Mouse (Mus musculus) erythroid progenitor cell, adult 5-6 weeks (primary cell): ENCODE data around the gene Acta2. TPM values are rescaled to one million over a fixed set of nuclear protein-coding genes. Genes with fewer than 3 reads are reported as not detected.

Experiments used
- ATAC-seq: replicated peaks from 2 replicates; pipeline ENCODE4 v1.8.0; 2016; ENCODE audit warnings: moderate number of reproducible peaks, mild to moderate bottlenecking, moderate TSS enrichment, inconsistent platforms; ENCODE audit not compliant: poor library complexity, low FRiP score, severe bottlenecking
- total RNA-seq, 2 experiments: library from RNA; stranded (forward) in 1 of 2; stranded (reverse) in 1 of 2; fragments of 150-400 nt in 1 of 2; fragments of 186-747, 209-891 nt in 1 of 2; gene quantifications; 2 replicates each; pipeline versions ENCODE4 v1.2.3 to v1.2.4; 2015 to 2017; ENCODE audit warnings: low replicate concordance in 2 of 2

Acta2 gene
- total RNA-seq, 2 experiments from 2014 or later, result not detected

DNA sequence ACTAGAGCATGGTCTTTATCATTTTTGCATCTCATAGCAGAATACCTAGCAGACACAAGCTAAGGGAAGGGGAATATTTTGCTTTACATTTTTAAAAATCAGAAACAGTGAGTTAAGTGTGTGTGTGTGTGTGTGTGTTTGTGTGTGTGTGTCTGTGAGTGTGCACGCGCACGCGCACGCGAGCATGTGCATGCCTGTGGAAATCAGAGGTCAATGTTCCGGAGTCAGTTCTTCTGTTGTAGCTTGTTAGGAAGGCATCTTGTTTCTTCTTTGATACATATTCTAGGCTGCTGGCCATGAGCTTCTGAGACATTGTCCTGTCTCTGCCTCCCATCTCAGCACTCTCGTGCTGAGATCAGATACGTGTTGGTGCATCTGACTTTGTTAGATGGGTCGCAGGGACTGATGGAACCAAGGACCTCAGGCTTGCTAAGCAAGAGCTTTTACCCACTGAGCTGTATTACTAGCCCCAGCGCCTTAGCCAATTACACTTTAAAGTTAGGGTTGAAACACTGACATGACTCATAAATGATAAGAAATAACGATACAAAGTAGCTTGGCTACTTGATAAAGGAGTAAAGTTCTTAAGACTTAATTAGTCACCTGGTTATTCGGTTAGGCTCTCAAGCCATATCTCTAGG, 15.6 kb upstream of the Acta2 start:
- no peak for ATAC-seq

DNA sequence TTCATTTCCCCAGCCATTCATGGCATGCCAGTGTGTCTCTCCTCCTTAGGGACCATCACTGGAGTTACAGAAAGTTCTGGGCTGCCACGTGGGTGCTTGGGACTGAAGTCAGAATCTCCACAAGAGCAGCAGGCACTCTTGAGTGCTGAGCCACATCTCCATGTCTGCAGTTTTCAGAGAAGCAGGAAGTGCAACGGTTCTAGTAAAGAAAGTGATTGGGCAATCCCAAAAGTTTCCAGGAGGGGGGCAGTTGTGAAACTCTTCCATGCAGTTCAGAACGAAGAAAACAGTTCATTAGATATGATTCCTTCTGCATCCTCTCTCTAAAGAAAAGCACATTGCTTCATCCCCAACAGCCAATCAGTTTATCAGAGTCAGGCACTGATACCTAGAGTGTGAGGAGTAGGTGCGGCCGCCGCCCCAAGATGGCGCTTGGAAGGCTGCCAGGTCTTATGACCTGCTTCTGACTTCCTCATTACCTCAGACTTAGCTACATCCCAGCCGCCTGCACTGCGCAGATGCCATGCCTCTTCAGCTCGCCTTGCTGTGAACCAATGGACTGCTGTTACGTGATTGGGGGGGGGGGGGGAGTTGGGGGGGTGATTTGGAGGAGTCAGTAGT, 14.8 kb upstream of the Acta2 start:
- ATAC-seq, result no peak

DNA sequence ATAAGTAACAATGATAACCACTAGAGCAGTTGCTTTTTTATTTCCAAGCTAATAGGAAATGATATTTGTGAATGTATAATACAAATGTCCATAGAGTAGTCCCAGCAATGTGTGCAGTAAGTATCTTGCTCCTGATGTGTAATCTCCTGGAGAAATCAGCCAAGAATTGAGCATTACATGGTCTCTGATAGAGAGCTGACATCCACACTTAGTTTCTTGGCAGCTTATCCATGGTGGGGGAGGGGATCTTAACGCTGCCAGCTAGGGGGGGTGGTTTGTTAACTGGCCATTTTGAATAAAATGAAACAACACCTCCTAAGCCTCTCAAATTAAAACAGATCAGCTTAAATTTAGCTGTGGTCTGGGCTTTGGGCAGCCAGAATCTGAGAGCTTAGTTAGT, 13.6 kb upstream of the Acta2 start:
- ATAC-seq, result no peak

DNA sequence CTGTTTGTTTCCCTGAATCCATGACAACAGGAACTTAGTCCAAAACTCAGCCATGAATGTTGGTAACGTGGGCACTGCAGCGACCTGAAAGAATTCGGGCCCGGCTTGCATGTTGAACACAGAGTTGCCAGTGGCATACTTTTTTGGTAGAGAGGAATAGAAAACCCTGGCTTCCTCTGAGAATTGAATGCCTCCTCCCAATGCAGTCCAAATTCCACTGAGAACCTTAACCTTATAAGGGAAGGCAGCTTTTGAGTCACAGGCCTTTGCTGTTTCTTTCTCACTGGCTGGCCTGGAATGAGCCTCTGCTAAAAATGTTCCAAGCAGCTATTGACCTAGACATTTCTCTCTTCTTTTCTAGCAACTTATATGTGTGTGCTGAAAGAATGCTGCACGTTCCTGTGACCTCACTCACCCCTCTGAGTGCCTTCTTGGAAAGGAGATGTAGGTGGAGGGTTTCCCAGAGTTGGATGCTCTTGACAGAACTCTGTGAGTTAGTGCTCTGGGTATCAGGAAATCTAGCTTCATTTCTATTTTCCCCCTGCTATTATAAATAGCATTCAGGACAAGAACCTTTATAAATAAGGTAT, 10.3 kb upstream of the Acta2 start:
- ATAC-seq, result no peak

DNA sequence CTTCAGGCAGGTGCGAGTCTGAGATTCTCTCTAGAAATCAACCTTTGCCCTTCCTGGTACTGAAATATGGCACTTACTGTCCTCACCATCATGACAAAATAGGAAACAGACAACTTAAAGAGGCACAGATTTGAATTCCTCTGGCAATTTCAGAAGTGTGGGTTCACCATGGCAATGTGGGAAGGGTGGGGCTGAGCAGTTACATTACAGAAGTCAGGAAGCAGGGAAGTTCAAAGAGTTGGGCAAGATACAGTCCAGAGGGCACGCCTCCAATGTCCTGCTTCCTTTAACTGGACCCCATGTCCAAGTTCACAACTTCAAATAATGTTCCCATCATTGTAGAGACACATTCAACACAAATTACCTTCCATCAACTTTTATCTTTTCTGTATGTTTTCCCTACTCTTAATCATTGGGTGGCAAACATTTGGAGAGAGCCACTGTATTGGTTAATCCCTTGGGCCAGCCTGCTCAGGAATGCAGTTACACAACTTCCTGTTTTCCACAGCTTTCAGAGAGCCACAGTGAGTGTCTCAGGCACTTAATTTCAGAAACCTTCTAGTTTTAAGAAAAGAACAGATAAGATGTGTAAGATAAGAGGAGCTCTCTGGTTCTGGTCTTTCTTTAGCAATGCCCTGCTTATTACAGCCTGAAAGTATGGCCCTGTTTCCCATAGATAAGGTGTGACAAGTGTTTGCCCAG, 7.0 kb upstream of the Acta2 start:
- ATAC-seq, result no peak

DNA sequence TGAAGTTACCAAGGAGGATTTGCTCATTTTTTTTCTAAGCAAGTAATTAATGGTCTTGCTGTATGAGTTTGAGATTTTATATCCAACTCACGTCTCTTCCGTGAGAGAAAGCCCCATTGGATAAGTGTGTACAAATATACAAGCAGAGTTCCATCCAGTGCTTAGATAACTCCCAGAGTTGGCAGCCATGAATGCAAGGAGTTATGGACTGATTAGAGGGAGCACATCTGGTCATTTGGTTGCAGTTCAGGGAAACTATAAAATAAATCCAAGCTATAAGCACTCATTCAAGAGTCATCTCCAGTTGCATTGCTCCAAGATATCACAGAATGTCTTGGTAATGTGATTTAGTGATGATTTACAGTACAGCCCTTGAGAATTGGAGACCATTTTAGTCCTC, 1.5 kb upstream of the Acta2 start:
- ATAC-seq, result no peak

DNA sequence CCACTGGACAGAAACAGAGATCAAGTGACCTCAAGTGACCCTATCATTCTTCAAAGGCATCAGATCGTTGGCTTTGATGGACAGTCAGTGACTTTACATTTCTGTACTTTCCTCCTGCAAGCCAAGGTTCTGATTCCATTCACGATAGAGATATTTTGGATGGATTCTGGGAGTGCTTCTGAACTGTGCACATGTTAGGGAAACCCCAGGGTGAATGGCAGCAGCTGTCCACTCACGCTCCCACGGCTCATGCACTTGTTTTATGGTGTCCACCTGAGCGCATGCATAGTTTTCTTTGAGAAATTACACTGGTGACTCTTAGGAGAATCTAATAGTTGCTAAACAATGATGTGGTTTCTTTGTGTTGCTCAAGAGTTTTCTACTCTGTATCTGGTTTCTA, 759 bp upstream of the Acta2 start:
- no peak for ATAC-seq

DNA sequence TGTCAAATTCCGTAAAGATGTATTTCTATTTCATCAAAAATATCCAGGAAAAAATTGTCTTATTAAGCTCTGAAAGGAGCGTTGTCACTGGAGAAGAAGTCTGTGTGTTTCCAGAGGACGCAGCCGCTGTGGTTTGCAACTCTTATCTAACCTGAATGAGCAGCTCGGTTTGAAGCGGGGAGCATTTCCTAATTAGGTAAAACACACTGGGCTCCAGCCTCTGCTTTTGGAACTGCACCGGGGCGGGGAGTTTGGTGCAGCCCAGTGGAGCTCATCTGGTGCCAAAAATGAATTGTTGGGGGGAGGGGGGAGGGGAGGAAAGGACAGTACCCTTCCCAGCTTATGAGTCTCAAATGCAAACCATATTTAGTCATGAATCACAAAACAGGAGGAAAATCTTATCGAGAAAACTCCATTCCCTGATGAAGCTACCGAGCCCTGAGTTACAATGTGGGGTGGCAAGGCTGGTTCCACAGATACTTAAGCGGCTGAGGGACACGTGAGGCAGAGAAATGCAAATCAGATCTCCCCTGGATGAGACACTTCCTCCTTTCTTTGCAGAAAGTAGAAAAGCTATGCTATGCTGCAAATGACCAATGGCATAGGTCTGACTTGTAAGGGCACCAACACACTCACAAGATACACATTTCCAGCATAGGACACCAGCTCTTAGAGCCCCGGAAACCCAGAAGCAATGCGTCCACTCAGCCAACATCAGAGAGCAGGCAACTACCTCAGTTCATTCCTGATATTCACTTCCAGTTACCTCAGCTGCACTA, 1.1 kb downstream of the Acta2 start:
- no peak for ATAC-seq

DNA sequence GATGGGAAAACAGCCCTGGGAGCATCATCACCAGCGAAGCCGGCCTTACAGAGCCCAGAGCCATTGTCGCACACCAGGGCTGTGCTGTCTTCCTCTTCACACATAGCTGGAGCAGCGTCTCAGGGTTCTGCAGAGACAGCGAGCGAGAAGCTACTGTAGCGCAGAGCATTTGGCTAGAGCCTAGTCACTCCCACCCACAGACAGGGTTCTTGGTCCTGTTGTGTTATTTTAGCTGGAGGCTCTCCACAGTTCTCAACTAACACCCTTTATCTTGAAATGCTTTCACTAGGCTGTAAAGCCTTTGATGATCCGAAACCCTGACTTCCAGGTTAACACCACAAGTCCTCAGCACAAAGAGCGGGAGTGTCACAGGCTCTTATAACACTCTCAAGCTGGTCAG, 2.9 kb downstream of the Acta2 start:
- no peak for ATAC-seq

DNA sequence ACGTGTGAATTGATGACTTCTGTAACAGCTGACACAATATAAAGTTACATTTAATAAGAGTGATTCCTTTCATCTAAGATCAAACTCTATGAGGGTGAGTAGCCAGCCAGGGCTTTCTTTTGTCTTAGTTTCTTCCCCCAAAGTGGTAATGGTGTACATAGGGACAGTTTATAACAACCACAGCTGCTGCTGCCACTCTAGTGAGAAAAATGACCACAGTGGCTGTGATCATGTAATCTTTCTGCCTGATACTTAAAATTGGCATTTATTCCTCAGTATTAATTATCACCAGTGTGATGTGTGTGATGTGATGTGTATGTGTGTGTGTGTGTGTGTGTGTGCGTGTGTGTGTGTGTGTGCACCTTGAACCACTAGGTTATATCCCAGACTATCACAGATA, 3.5 kb downstream of the Acta2 start:
- ATAC-seq, result no peak

DNA sequence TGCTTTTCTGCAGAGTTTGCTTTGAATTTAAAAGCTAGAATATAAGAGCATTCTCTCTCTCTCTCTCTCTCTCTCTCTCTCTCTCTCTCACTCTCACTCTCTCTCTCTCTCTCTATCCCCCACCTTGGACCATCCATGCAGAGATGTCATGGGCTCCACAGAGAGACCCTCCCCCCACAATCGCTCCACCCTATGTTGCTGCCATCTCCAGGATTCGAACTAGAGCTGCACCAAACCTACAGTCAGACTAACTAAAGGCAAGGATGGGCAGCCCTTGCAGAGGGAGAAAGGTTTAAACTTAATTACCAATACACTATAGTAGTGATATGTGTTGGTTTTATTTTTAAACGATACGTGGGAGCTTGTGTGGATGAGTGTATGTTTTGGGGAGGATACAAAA, 4.8 kb downstream of the Acta2 start:
- ATAC-seq, result no peak

DNA sequence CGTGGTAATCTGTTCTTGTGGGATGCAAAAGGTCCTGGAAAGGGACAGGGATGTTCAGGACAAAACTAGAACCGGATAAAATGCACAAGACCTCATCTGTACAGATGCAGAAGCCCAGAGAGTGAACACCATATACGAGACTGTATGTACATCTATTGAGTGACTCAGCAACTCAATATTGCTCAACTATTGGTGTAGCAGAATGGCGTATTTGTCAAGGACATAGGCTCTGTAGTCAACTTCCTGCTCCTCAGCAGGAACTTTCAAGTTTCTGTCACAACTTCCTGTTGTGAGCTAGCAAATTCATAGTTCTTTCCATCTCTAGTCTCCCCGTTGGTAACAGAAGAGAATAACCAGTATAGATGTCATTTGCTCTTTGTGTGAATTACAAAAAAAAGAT, 6.8 kb downstream of the Acta2 start:
- no peak for ATAC-seq

DNA sequence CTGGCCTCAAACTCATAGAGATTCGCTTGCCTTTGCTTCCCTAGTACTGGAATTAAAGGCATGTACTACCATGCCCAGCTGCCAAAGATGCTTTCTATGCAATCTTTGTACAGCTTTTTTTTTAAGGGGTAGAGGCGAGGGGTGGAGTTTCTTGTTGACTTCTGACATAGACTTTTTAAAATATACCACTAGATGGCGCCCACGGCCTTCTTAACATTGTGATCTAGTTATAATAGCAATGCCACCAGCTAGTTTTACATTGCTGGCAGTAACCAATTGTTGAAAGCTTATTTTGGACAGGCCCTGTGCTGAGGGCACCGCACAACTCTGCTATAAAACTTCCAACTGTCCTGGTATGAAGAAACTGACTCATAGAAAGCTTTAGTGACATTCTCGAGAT, 11.3 kb downstream of the Acta2 start:
- ATAC-seq, result 0 out of 2 replicates have a peak, but pooled peaks have one; percentile 41

DNA sequence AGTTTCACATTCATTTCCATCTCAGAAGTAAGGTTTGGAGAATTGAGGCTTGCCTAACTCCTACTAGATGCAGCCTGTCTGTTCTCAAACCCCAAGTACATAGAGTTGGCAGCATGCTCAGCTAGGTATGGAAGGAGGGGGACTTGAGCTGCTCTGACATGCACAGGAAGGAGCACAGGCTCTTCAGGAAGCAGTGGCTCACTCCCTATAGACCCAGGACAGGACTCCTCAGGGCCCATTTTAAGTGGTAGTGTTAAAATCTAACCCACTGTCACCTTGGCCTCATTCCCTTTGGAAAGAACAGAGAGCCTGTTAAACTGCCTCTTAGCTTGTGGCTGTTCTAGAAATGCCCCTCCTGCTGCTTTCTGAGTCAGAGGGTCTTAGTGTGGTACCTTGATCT, 12.5 kb downstream of the Acta2 start:
- ATAC-seq, result no peak

DNA sequence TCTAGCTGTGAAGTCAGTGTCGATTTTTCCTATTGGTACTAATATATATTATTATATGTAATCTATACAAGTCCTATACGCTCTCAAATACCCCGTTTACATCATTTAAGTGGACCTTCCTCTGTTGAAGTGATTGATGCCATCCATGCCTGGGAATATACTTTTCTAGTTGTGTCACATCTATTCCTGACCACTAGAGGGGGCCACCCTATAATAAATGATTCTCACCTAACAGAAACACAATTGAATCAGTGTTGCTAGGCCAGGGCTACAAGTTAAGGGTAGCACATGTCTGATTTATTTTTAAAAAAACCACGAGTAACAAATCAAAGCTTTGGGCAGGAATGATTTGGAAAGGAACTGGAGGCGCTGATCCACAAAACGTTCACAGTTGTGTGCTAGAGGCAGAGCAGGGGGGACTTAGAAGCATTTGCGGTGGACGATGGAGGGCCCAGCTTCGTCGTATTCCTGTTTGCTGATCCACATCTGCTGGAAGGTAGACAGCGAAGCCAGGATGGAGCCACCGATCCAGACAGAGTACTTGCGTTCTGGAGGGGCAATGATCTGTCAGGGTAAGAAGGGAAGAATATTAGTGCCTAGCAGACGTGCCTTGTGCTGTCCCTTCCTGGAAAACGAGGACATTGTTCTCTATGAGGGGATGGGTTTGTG, 14.0 kb downstream of the Acta2 start:
- no peak for ATAC-seq

DNA sequence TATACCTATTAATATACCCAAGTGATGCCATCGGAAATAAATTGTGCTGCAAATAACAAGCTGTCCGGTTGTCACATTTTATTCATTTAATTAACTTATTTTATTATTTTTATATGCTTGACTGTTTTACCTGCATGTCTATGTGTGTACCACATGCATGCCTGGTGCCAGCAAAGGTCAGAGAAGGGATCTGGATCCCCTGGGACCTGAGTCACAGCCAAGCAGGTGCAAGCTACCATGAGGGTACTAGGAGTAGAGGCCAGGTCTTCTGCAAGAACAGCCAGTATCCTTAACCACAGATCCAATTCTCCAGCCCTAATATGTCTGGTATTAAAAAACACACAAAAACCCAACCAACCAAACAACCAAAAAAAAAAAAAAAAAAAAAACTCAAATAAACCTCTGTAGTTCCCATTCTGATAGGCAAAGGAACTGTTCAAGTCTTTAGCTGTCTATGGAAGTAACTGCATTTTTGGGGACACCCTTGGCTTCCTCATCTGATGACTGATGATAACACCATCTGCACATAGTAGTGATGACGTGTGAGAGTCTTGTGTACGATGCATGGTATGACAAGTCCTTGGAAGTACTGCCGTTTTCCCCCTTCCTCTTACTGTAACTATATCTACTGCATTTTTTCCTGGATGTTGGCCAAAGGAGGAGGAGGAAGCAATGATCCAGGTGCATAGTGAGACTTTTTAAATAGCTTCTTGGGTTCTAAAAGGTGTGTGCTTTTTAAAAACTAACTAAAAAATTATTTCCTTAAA, 14.9 kb downstream of the Acta2 start:
- ATAC-seq, result no peak

DNA sequence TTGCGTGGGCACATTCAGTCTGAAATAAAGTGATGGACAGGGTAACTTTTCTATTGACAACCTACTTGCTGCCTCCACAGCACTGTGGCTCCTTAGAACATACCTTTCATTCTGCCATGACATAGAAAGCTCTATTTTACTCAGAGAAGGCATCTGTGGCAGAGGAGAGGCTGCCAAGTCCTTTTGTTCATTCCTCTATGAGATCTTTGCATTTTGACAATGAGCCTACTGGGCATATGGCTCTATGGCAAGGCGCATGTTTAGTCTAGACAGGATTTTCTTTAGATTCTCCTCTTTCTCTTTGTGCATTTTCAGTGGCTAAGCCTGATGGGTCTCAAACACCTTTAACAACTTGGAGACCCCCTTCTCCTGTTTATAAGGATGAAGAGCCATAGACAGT, 17.6 kb downstream of the Acta2 start:
- no peak for ATAC-seq

DNA sequence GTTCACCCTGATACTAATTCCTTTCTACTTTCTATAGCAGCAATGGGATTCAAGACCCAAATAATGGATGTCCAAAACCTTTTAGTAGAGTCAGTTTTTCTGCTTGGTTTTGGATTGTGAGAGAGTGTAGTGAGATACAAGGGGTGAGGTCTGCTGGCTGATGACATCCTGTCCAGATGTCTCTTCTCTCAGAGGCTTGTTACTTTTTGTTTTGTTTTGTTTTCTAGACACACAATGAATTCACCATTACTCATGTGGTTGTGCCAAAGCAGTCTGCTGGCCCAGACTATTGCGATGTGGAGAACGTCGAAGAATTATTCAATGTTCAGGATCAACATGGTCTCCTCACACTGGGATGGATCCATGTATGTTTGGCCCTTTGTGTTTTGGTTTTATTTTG, 19.3 kb downstream of the Acta2 start:
- ATAC-seq, result no peak

DNA sequence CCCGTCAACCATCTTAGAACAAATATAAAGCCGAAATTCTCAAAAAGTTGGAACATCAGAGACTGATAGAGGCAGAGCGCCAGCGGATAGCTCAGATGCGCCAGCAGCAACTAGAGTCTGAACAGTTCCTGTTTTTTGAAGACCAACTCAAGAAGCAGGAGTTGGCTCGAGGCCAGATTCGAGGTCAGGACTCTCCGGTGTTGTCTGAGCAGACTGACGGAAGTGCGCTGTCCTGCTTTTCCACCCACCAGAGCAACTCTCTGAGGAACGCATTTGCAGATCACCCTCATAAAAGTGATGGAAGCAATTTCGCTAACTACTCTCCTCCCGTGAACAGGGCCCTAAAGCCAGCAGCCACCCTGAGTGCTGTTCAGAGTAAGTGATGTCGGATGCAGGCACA, 21.4 kb downstream of the Acta2 start:
- no peak for ATAC-seq
